Mouse (Mus musculus) kidney, embryonic 16.5 days (tissue): ENCODE results near the gene Dennd6b. TPM values are rescaled to one million over a fixed set of nuclear protein-coding genes. Genes with fewer than 3 reads are reported as not detected.

Experiments used
- ATAC-seq: fragments of 200-750 bp; cut with Nextera tagmentation; 2 replicates; pipeline ENCODE4 v1.8.0; 2017; ENCODE audit warnings: moderate TSS enrichment; ENCODE audit not compliant: low FRiP score, low TSS enrichment
- H3K27ac ChIP-seq: fragments of 300-500 bp; sonication (generic); 2 replicates; pipeline ENCODE4 v1.5.1; 2014; ENCODE audit warnings: low read length
- H3K27me3 ChIP-seq: fragments of 300-500 bp; sonication (generic); 2 replicates; pipeline ENCODE4 v1.6.1; 2014; ENCODE audit warnings: low read length, control low read depth, mixed read lengths; ENCODE audit not compliant: insufficient read depth
- H3K36me3 ChIP-seq: fragments of 300-500 bp; sonication (generic); 2 replicates; pipeline ENCODE4 v1.6.1; 2014; ENCODE audit warnings: low read length, control low read depth, mixed read lengths; ENCODE audit not compliant: insufficient read depth
- H3K4me1 ChIP-seq: fragments of 300-500 bp; sonication (generic); 2 replicates; pipeline ENCODE4 v1.6.1; 2014; ENCODE audit warnings: low read length, control low read depth, mixed read lengths; ENCODE audit not compliant: insufficient read depth
- H3K4me2 ChIP-seq: fragments of 300-500 bp; sonication (generic); replicated peaks from 2 replicates; pipeline ENCODE4 v1.6.1; 2014; ENCODE audit warnings: low read depth, low read length
- H3K4me3 ChIP-seq: fragments of 300-500 bp; sonication (generic); 2 replicates; pipeline ENCODE4 v1.5.1; 2014; ENCODE audit warnings: mild to moderate bottlenecking, low read length
- H3K9ac ChIP-seq: fragments of 300-500 bp; sonication (generic); replicated peaks from 2 replicates; pipeline ENCODE4 v1.6.1; 2014; ENCODE audit warnings: low read length
- H3K9me3 ChIP-seq: fragments of 300-500 bp; sonication (generic); 2 replicates; pipeline ENCODE4 v1.6.1; 2016; ENCODE audit warnings: low read length, control low read depth
- WGBS: fragments of 180-500 bp; shearing (Covaris S2); extraction: QIAGEN DNeasy Blood & Tissue Kit; methylation state at CpG from one replicate; pipeline ENCODE4 v1.1.7; 2014; 5-methylcytosine and 5-hydroxymethylcytosine counted together
- polyA plus RNA-seq: library from polyadenylated mRNA; unstranded; fragments of >200 nt; fragmentation: Nextera tagmentation; extraction: Ambion mirVana; gene quantifications from 2 replicates; pipeline ENCODE4 v1.2.1, GENCODE M21; 2015

The Dennd6b gene
- 20.4 and 21.9 TPM in 2 replicates for polyA plus RNA-seq

GRCm38 (mm10) chr15:89196313-89196706 is at the start of gene Dennd6b:
Gene Dennd6b (minus strand): TSS chr15:89196496.
- H3K9me3 ChIP-seq = no peaks in the 10 kb centered on the region
- ATAC-seq = peak; percentile 99

GRCm38 (mm10) chr15:89241025-89241424 is 44.7 kb upstream of the Dennd6b start:
- no peaks in the 10 kb centered on the region for H3K4me1 ChIP-seq
- no peaks in the 10 kb centered on the region for H3K27me3 ChIP-seq
- no peak overlapping the region for H3K4me2 ChIP-seq
- H3K4me3 ChIP-seq = no peak overlapping the region
- no peak overlapping the region for H3K9ac ChIP-seq
- ATAC-seq = no peak
- peaks cover 13% of the 10 kb centered on the region; the same call in 1 of the 2 replicates for H3K36me3 ChIP-seq
- H3K9me3 ChIP-seq = no peaks in the 10 kb centered on the region
- no peak overlapping the region for H3K27ac ChIP-seq
- WGBS = 74% methylated on average over 2 of the region's 2 CpGs

More at GRCm38 (mm10) chr15:89196313-89196706, at the start of gene Dennd6b:
- Histone ChIP-seq H3K4me2 (peak within 1 kb of the TSS; percentile 61), H3K27me3 (no peaks in the 10 kb centered on the region), H3K9ac (peak within 1 kb of the TSS; percentile 99), H3K36me3 (no peaks in the 10 kb centered on the region), H3K4me1 (peaks cover 13% of the 10 kb centered on the region), H3K27ac (peak within 1 kb of the TSS; percentile 99), H3K4me3 (peak within 1 kb of the TSS; percentile 97)
- 0% methylated on average over 38 of the region's 38 CpGs for WGBS

- Histone ChIP-seq H3K27me3 (no peaks in the 10 kb centered on the region), H3K9me3 (no peaks in the 10 kb centered on the region), H3K4me3 (no peak overlapping the region), H3K36me3 (peaks cover 13% of the 10 kb centered on the region; the same call in 1 of the 2 replicates), H3K4me2 (no peak overlapping the region), H3K4me1 (no peaks in the 10 kb centered on the region), H3K9ac (0 out of 2 replicates have a peak overlapping the region, but pooled peaks have one; percentile 19), H3K27ac (0 out of 2 replicates have a peak overlapping the region, but pooled peaks have one; percentile 38)
- 57% methylated on average over 3 of the region's 3 CpGs for whole genome bisulfite sequencing
- ATAC-seq = no peak
Observed at GRCm38 (mm10) chr15:89239751-89240392, 43.6 kb upstream of the Dennd6b start.

GRCm38 (mm10) chr15:89234052-89234451 is 37.8 kb upstream of the Dennd6b start:
- Histone ChIP-seq H3K4me1 (no peaks in the 10 kb centered on the region), H3K36me3 (peaks cover 10% of the 10 kb centered on the region; the same call in 1 of the 2 replicates), H3K9ac (no peak overlapping the region), H3K4me3 (no peak overlapping the region), H3K9me3 (no peaks in the 10 kb centered on the region), H3K4me2 (no peak overlapping the region), H3K27ac (no peak overlapping the region), H3K27me3 (no peaks in the 10 kb centered on the region)
- WGBS = 85% methylated on average over 4 of the region's 4 CpGs
- no peak for ATAC-seq

DNA sequence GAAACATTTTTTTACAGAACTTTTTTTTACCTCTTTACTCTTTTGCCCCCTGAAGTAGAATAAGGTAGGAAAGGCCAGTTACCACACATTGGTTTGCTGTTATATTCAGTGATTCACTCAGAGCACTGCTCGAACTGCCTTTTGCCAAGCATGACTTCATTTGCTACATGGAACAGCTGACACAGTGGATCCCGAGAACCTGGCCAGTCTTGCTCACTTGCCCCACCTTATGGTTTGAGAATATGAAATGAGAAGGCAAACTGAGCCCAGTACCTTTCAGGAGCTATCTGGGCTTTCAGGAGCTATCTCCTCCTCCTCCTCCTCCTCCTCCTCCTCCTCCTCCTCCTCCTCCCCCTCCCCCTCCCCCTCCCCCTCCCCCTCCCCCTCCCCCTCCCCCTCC is 37.3 kb upstream of the Dennd6b start:
- H3K9ac ChIP-seq = no peak overlapping the region
- no peak overlapping the region for H3K27ac ChIP-seq
- peaks cover 10% of the 10 kb centered on the region; the same call in 1 of the 2 replicates for H3K36me3 ChIP-seq
- WGBS = 30% methylated on average over 2 of the region's 2 CpGs
- no peaks in the 10 kb centered on the region for H3K4me1 ChIP-seq
- no peaks in the 10 kb centered on the region for H3K9me3 ChIP-seq
- no peak overlapping the region for H3K4me2 ChIP-seq
- no peak overlapping the region for H3K4me3 ChIP-seq
- no peaks in the 10 kb centered on the region for H3K27me3 ChIP-seq
- ATAC-seq = no peak

DNA sequence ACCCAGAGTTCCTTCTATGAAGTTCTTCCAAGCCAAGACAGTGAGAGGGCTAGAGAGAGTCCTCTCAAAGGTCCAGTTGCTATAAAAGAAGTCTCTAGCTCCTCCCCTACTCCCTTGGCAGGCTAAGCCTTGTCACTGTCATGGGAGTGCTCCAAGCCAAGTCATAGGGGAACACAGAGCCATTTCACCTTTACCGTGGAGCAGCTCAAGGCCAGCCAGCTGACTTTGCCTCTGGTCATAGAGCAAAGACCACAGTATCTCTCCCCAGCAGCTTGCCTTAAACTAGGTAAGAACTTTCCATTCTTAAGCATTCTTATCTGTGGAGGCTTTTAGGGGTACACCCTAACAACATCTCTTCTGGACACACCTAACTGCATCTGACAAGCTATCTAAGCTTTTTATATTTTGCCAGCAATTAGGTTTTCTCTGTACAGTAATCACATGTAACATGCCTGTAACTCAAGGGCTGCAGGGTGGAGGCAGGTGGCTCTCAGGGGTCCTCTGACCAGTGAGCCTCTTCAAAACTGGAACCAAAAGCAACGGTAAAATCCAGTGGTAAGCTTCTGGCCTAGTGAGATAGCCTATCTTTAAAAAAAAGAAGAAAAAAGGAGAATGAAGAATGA is 19.4 kb upstream of the Dennd6b start:
- H3K36me3 ChIP-seq = peaks cover 14% of the 10 kb centered on the region
- no peak for ATAC-seq
- no peak overlapping the region for H3K27ac ChIP-seq
- no peak overlapping the region for H3K4me2 ChIP-seq
- WGBS = 87% methylated on average over 2 of the region's 2 CpGs
- H3K9me3 ChIP-seq = 0 out of 2 replicates have a peak, but pooled peaks cover 3% of the 10 kb centered on the region
- H3K4me3 ChIP-seq = no peak overlapping the region
- H3K27me3 ChIP-seq = no peaks in the 10 kb centered on the region
- peaks cover 14% of the 10 kb centered on the region for H3K4me1 ChIP-seq
- no peak overlapping the region for H3K9ac ChIP-seq

DNA sequence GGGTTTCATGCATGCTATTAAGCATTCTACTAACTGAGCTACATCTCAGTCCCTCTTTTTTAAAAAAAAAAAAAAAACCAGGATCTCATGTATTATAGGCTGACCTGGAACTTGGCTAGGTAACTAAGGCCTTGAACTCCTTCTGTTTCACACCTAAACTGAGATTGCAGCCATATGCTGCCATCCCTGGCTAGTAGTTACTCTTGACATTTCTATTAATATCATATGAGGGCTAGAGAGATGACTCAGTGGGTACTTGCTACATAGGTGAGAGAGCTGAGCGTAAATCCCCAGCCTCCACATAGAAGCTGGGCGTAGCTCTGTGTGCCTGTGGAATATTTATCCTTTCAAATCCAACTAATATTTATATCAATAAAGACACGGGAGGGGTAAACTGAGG is 18.7 kb upstream of the Dennd6b start:
- Histone ChIP-seq H3K27ac (no peak overlapping the region), H3K9me3 (0 out of 2 replicates have a peak, but pooled peaks cover 3% of the 10 kb centered on the region), H3K9ac (no peak overlapping the region), H3K27me3 (no peaks in the 10 kb centered on the region), H3K36me3 (peaks cover 14% of the 10 kb centered on the region), H3K4me2 (no peak overlapping the region), H3K4me3 (no peak overlapping the region), H3K4me1 (peaks cover 14% of the 10 kb centered on the region)
- WGBS = 95% methylated on average over 3 of the region's 3 CpGs
- no peak for ATAC-seq

GRCm38 (mm10) chr15:89213517-89213916 is 17.2 kb upstream of the Dennd6b start:
- Histone ChIP-seq H3K4me1 (peaks cover 14% of the 10 kb centered on the region), H3K9me3 (0 out of 2 replicates have a peak, but pooled peaks cover 3% of the 10 kb centered on the region), H3K36me3 (peaks cover 14% of the 10 kb centered on the region), H3K27me3 (no peaks in the 10 kb centered on the region), H3K4me3 (no peak overlapping the region), H3K9ac (no peak overlapping the region), H3K4me2 (no peak overlapping the region), H3K27ac (no peak overlapping the region)
- 84% methylated on average over 3 of the region's 3 CpGs for WGBS
- ATAC-seq = no peak

DNA sequence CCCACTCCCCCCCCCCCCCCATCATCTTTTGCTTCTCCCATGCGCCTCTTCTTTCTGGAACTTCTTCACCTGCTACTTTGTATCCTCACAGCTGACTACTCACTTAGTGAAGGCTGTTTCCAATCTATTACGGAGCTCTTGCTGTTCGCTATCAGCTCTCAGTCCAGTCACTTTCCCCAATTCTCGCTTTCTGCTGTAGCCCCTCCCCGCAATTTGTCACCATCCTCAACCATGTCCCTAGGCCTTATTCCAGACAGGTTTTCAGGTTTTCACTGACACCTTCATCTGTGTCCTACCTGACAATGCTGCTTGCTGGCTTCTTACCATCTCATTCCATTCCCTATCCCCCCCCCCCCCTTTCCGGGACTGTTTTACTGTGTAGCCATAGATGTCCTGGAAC is 16.2 kb upstream of the Dennd6b start:
- H3K27ac ChIP-seq = no peak overlapping the region
- H3K4me2 ChIP-seq = peak overlapping the region; percentile 83
- H3K27me3 ChIP-seq = no peaks in the 10 kb centered on the region
- peak overlapping the region; percentile 93 for H3K4me3 ChIP-seq
- WGBS = 65% methylated on average over 6 of the region's 6 CpGs
- H3K9me3 ChIP-seq = 0 out of 2 replicates have a peak, but pooled peaks cover 3% of the 10 kb centered on the region
- peaks cover 14% of the 10 kb centered on the region for H3K36me3 ChIP-seq
- peaks cover 14% of the 10 kb centered on the region for H3K4me1 ChIP-seq
- H3K9ac ChIP-seq = peak overlapping the region; percentile 98
- ATAC-seq = no peak
